Mouse (Mus musculus) hindbrain, embryonic 13.5 days (tissue): Measurements from ENCODE around the gene Upf1. TPM values are rescaled to one million over a fixed set of nuclear protein-coding genes. Genes with fewer than 3 reads are reported as not detected.

Source experiments
- ATAC-seq: fragments of 200-750 bp; cut with Nextera tagmentation; 2 replicates; pipeline ENCODE4 v1.8.0; 2017; ENCODE audit warnings: moderate TSS enrichment; ENCODE audit not compliant: low FRiP score
- H3K27ac ChIP-seq: fragments of 300-500 bp; sonication (generic); 2 replicates; pipeline ENCODE4 v1.5.1; 2015; ENCODE audit warnings: inconsistent platforms, mild to moderate bottlenecking, moderate library complexity
- H3K27me3 ChIP-seq: fragments of 300-500 bp; sonication (generic); 2 replicates; pipeline ENCODE4 v1.6.1; 2015; ENCODE audit warnings: mild to moderate bottlenecking, inconsistent platforms
- H3K36me3 ChIP-seq: fragments of 300-500 bp; sonication (generic); 2 replicates; pipeline ENCODE4 v1.6.1; 2015; ENCODE audit warnings: mild to moderate bottlenecking, inconsistent platforms
- H3K4me1 ChIP-seq: fragments of 300-500 bp; sonication (generic); replicated peaks from 2 replicates; pipeline ENCODE4 v1.6.1; 2015; ENCODE audit warnings: inconsistent platforms
- H3K4me2 ChIP-seq: fragments of 300-500 bp; sonication (generic); 2 replicates; pipeline ENCODE4 v1.6.1; 2015; ENCODE audit warnings: inconsistent platforms, mild to moderate bottlenecking, moderate library complexity
- H3K4me3 ChIP-seq: fragments of 300-500 bp; sonication (generic); 2 replicates; pipeline ENCODE4 v1.5.1; 2015; ENCODE audit warnings: mild to moderate bottlenecking, inconsistent platforms
- H3K9ac ChIP-seq: fragments of 300-500 bp; sonication (generic); 2 replicates; pipeline ENCODE4 v1.6.1; 2015; ENCODE audit warnings: mild to moderate bottlenecking, inconsistent platforms
- H3K9me3 ChIP-seq: fragments of 300-500 bp; sonication (generic); 2 replicates; pipeline ENCODE4 v1.6.1; 2016; ENCODE audit warnings: inconsistent platforms
- WGBS: fragments of 180-500 bp; shearing (Covaris S2); methylation state at CpG from one replicate; pipeline ENCODE4 v1.1.7; 2015; 5-methylcytosine and 5-hydroxymethylcytosine counted together
- polyA plus RNA-seq: library from polyadenylated mRNA; unstranded; fragments of >200 nt; fragmentation: Nextera tagmentation; extraction: Ambion mirVana; gene quantifications from 2 replicates; pipeline ENCODE4 v1.2.1, GENCODE M21; 2015

The Upf1 gene
- polyA plus RNA-seq = 14.4 and 15.9 TPM in 2 replicates

GRCm38 (mm10) chr8:70353194-70353817, at the start of gene Upf1:
Gene Upf1, minus strand, starts transcription at chr8:70353278.
- Histone ChIP-seq H3K4me3 (peak within 1 kb of the TSS; percentile 100), H3K27me3 (0 out of 2 replicates have a peak, but pooled peaks cover 4% of the 10 kb centered on the region), H3K27ac (peak within 1 kb of the TSS; percentile 92), H3K4me2 (peak within 1 kb of the TSS; percentile 100), H3K9me3 (no peaks in the 10 kb centered on the region), H3K4me1 (peaks cover 50% of the 10 kb centered on the region), H3K9ac (peak within 1 kb of the TSS; percentile 100), H3K36me3 (peaks cover 14% of the 10 kb centered on the region)
- ATAC-seq = peak; percentile 88
- under 1% methylated on average over 54 of the region's 69 CpGs for WGBS

- Histone ChIP-seq H3K4me2 (no peak overlapping the region), H3K36me3 (peaks cover 43% of the 10 kb centered on the region), H3K4me3 (no peak overlapping the region), H3K4me1 (peaks cover 4% of the 10 kb centered on the region; the same call in 1 of the 2 replicates), H3K9me3 (no peaks in the 10 kb centered on the region), H3K27me3 (no peaks in the 10 kb centered on the region), H3K27ac (no peak overlapping the region), H3K9ac (0 out of 2 replicates have a peak overlapping the region, but pooled peaks have one; percentile 24)
- ATAC-seq = no peak
- WGBS = 89% methylated on average over 16 of the region's 16 CpGs
These were observed 44.8 kb upstream of the Upf1 start for GRCm38 (mm10) chr8:70397611-70398563.

GRCm38 (mm10) chr8:70396184-70396583, 43.1 kb upstream of the Upf1 start:
- 87% methylated on average over 5 of the region's 5 CpGs for WGBS
- Histone ChIP-seq H3K9me3 (no peaks in the 10 kb centered on the region), H3K4me2 (no peak overlapping the region), H3K9ac (0 out of 2 replicates have a peak overlapping the region, but pooled peaks have one; percentile 19), H3K27ac (no peak overlapping the region), H3K27me3 (no peaks in the 10 kb centered on the region), H3K36me3 (peaks cover 52% of the 10 kb centered on the region), H3K4me3 (no peak overlapping the region), H3K4me1 (peaks cover 4% of the 10 kb centered on the region; the same call in 1 of the 2 replicates)
- ATAC-seq = no peak

GRCm38 (mm10) chr8:70395649-70396048, 42.6 kb upstream of the Upf1 start:
- Histone ChIP-seq H3K27ac (no peak overlapping the region), H3K4me1 (peaks cover 4% of the 10 kb centered on the region; the same call in 1 of the 2 replicates), H3K36me3 (peaks cover 54% of the 10 kb centered on the region), H3K9ac (0 out of 2 replicates have a peak overlapping the region, but pooled peaks have one; percentile 19), H3K4me3 (no peak overlapping the region), H3K4me2 (no peak overlapping the region), H3K9me3 (no peaks in the 10 kb centered on the region), H3K27me3 (no peaks in the 10 kb centered on the region)
- 81% methylated on average over 5 of the region's 5 CpGs for WGBS
- no peak for ATAC-seq

GRCm38 (mm10) chr8:70394269-70394998, 41.4 kb upstream of the Upf1 start:
- 93% methylated on average over 8 of the region's 8 CpGs for WGBS

GRCm38 (mm10) chr8:70393087-70393486, 40.0 kb upstream of the Upf1 start:
- H3K27me3 ChIP-seq = no peaks in the 10 kb centered on the region
- no peak overlapping the region for H3K27ac ChIP-seq
- WGBS = 81% methylated on average over 5 of the region's 5 CpGs
- peaks cover 64% of the 10 kb centered on the region for H3K36me3 ChIP-seq
- peaks cover 4% of the 10 kb centered on the region; the same call in 1 of the 2 replicates for H3K4me1 ChIP-seq
- no peak overlapping the region for H3K4me3 ChIP-seq
- H3K9me3 ChIP-seq = no peaks in the 10 kb centered on the region
- ATAC-seq = no peak
- H3K4me2 ChIP-seq = no peak overlapping the region
- no peak overlapping the region for H3K9ac ChIP-seq

More at GRCm38 (mm10) chr8:70394269-70394998, 41.4 kb upstream of the Upf1 start:
- Histone ChIP-seq H3K4me3 (no peak overlapping the region), H3K27me3 (no peaks in the 10 kb centered on the region), H3K36me3 (peaks cover 54% of the 10 kb centered on the region), H3K4me2 (no peak overlapping the region), H3K4me1 (peaks cover 4% of the 10 kb centered on the region; the same call in 1 of the 2 replicates), H3K27ac (no peak overlapping the region), H3K9ac (no peak overlapping the region), H3K9me3 (no peaks in the 10 kb centered on the region)
- no peak for ATAC-seq

GRCm38 (mm10) chr8:70389678-70390077, 36.6 kb upstream of the Upf1 start:
- Histone ChIP-seq H3K4me1 (no peaks in the 10 kb centered on the region), H3K27me3 (no peaks in the 10 kb centered on the region), H3K4me3 (no peak overlapping the region), H3K27ac (no peak overlapping the region), H3K9me3 (no peaks in the 10 kb centered on the region), H3K36me3 (peaks cover 86% of the 10 kb centered on the region), H3K9ac (no peak overlapping the region), H3K4me2 (no peak overlapping the region)
- WGBS = 95% methylated on average over 2 of the region's 2 CpGs
- no peak for ATAC-seq

- Histone ChIP-seq H3K9ac (no peak overlapping the region), H3K27me3 (peaks cover 31% of the 10 kb centered on the region), H3K4me2 (no peak overlapping the region), H3K9me3 (no peaks in the 10 kb centered on the region), H3K4me3 (no peak overlapping the region), H3K36me3 (peaks cover 42% of the 10 kb centered on the region), H3K4me1 (no peaks in the 10 kb centered on the region), H3K27ac (no peak overlapping the region)
- peak; percentile 29; the same call in 1 of the 2 replicates for ATAC-seq
- 54% methylated on average over 3 of the region's 3 CpGs for WGBS
These were observed 30.2 kb upstream of the Upf1 start for GRCm38 (mm10) chr8:70383287-70383686.

- ATAC-seq = no peak
- no peak overlapping the region for H3K27ac ChIP-seq
- 87% methylated on average over 12 of the region's 12 CpGs for WGBS
- H3K4me3 ChIP-seq = no peak overlapping the region
- H3K9me3 ChIP-seq = no peaks in the 10 kb centered on the region
- H3K4me2 ChIP-seq = no peak overlapping the region
- no peak overlapping the region for H3K9ac ChIP-seq
- H3K36me3 ChIP-seq = peaks cover 10% of the 10 kb centered on the region
- peaks cover 7% of the 10 kb centered on the region for H3K4me1 ChIP-seq
- H3K27me3 ChIP-seq = peaks cover 63% of the 10 kb centered on the region
These were observed 27.0 kb upstream of the Upf1 start for GRCm38 (mm10) chr8:70380069-70380468.

- WGBS = 16% methylated on average over 15 of the region's 15 CpGs
These were observed 24.0 kb upstream of the Upf1 start for GRCm38 (mm10) chr8:70377049-70377448.

GRCm38 (mm10) chr8:70376275-70376741, 23.2 kb upstream of the Upf1 start:
- Histone ChIP-seq H3K9ac (0 out of 2 replicates have a peak overlapping the region, but pooled peaks have one; percentile 46), H3K4me1 (peaks cover 27% of the 10 kb centered on the region), H3K4me2 (peak overlapping the region; percentile 3; the same call in 1 of the 2 replicates), H3K9me3 (no peaks in the 10 kb centered on the region), H3K4me3 (peak overlapping the region; percentile 10; the same call in 1 of the 2 replicates), H3K27me3 (peaks cover 95% of the 10 kb centered on the region), H3K27ac (no peak overlapping the region), H3K36me3 (no peaks in the 10 kb centered on the region)
- 6% methylated on average over 37 of the region's 37 CpGs for WGBS
- no peak for ATAC-seq

More at GRCm38 (mm10) chr8:70377049-70377448, 24.0 kb upstream of the Upf1 start:
- Histone ChIP-seq H3K27me3 (peaks cover 93% of the 10 kb centered on the region), H3K27ac (no peak overlapping the region), H3K4me1 (peaks cover 27% of the 10 kb centered on the region), H3K36me3 (no peaks in the 10 kb centered on the region), H3K9me3 (no peaks in the 10 kb centered on the region), H3K9ac (no peak overlapping the region), H3K4me2 (no peak overlapping the region), H3K4me3 (no peak overlapping the region)
- no peak for ATAC-seq
